Mouse (Mus musculus) cerebellum, adult 2 months (tissue): ENCODE data around the gene 1520401A03Rik.

ENCODE experiments used
- CTCF ChIP-seq: fragments of 200-500 bp; IDR thresholded peaks from 2 replicates; pipeline ENCODE4 v1.5.1; 2011; ENCODE audit warnings: low read depth, mild to moderate bottlenecking, control low read depth, low read length, moderate library complexity, borderline replicate concordance; ENCODE audit not compliant: insufficient read depth
- POLR2A ChIP-seq: fragments of 200-500 bp; IDR thresholded peaks from 2 replicates; pipeline ENCODE4 v1.6.1; 2011; ENCODE audit warnings: low read length, control low read depth, borderline replicate concordance; ENCODE audit not compliant: insufficient read depth

GRCm38 (mm10) chr17:23680336-23680735 is 42.2 kb downstream of the 1520401A03Rik start:
- TF ChIP-seq CTCF (no peak), POLR2A (no peak)
